Mouse (Mus musculus): ENCODE data around the gene Olfr813.
"Not testable (repeated sequence)": the region's sequence is repeated elsewhere in the genome, so short reads cannot be mapped to it uniquely, and the experiment has no call there.

Olfr813 gene

DNA sequence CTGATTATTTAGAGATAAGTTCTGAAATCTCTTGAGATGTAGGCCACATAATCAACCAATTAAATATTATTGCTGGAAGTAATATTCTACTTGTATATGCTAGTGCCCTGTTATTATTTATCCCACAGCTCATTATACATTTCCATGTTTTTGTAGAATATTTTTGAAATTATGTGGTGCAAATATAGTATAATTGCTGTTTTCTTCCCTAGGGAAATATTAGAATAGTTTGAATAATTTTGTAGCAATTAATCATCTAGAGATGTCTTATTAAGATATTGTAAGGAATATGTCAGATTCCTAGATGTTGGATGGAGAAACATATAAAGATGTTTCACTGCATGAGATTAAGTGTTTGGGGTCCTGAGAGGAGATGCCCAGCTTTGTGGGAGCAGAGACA is at the start of gene Olfr813:
TSS of gene Olfr813 (plus strand) at position 301 of the 400 bp plus-strand sequence.
- no peak for DNase-seq (ENCODE audit: low read depth)

DNA sequence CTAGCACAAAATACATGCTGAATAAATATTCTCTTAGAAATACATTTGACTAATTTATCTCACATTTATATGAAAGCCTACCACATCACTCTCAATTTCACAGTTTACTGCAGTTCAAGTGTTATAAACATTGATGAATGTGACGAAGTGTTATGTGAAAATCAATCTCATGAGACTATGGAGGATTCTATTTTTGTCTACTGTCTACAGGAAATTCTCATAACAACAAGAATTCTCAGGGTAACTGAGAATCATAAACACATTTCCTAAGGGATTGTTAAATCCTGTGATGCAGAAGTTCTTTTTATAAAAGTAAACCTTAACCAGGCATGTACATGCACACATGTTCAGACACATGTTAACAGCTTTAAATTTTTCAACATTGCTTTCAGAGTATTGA is 9.2 kb upstream of the Olfr813 start, which contains the start of gene Olfr812:
TSS of gene Olfr812 (minus strand) at position 101 of the 400 bp plus-strand sequence.
- no peak for DNase-seq (ENCODE audit: low read depth)

DNA sequence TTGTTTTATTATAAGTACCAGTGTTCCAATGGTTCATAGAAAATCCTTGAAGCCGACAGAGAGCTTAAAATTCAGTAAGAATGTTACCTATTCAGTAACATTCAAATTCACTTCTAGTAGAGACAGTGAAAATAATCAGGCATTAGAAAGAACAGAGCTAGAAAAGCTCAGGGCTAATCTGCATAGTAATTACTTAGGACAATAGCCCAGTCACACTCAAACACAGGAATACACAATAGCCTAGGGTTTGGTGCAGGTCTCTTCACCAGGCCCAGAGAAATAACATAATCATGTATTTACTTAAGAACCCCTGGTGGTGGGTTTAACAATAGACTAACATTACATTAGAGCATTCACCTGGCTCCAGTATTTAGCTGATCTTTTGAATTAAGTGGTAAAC is 7.8 kb upstream of the Olfr813 start:
- no peak for DNase-seq (ENCODE audit: low read depth)

DNA sequence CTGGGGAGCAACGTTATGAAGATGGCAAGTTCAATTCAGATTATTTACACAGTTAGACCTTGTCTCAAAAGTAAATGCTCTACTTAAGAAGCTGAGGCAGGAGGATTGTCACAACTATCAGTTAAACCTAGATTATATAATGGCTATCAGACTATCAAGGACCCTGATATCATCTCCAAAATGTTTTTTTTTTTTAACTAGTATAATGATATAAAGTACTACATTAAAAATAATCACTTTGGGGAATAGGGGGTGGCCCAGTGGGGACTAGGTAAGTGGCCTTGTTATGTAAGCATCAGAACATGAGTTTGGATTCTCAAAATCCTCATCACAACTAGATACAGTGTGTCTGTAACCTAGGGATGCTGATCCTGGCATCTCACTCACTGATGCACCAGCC is 24.6 kb downstream of the Olfr813 start, which contains the start of gene Olfr814:
TSS of gene Olfr814 (minus strand) at position 101 of the 400 bp plus-strand sequence.
- DNase-seq (ENCODE audit: low read depth), result not testable (repeated sequence)

DNA sequence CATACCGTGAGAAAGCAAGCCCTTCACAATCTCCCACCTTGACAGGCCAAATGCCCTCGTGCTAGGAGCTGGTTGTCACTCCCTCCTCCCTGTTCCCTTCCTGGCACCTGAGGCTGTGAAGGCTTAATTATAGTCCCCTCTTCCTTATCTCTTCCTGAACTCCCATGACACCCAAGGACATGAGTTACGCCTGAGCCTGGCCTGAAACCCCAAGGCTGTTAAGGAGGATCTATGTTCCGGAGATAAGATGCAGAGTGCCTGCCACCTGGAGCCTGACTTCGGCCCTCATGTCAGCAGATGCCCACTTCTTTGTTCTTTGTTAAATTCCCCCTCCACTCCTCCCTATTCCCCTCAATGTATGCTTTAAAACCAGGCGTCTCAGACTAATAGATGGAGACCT is 30.3 kb downstream of the Olfr813 start:
- DNase-seq (ENCODE audit: low read depth), result not testable (repeated sequence)

DNA sequence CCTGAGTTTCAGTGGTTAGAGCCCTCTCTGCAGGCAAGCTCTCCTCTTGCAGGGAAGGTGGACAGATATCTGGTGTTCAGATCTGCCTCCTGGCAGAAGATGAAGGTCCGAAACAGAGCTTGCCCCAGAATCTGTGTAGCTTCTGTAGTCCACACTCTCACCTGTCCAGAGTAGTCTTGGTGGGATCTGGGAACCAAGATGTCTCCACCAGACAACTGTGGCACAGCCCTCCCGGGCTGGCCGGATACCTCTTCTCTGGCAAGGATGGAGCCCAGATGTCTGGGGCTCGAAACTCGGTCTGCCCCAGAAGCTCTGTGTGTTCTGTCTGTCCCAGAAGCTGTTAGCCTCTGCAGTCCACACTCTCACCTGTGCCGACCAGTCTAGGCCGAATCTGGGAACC is 30.8 kb downstream of the Olfr813 start:
- no peak for DNase-seq (ENCODE audit: low read depth)

DNA sequence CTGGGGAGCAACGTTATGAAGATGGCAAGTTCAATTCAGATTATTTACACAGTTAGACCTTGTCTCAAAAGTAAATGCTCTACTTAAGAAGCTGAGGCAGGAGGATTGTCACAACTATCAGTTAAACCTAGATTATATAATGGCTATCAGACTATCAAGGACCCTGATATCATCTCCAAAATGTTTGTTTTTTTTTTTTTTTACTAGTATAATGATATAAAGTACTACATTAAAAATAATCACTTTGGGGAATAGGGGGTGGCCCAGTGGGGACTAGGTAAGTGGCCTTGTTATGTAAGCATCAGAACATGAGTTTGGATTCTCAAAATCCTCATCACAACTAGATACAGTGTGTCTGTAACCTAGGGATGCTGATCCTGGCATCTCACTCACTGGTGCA is 50.6 kb downstream of the Olfr813 start, which contains the start of gene Olfr815:
TSS of gene Olfr815 (minus strand) at position 101 of the 400 bp plus-strand sequence.
- DNase-seq (ENCODE audit: low read depth), result not testable (repeated sequence)

Measured in 416B (cell line).